Mouse (Mus musculus): ENCODE measurements around the gene Tcap. TPM values are rescaled to one million over a fixed set of nuclear protein-coding genes. Genes with fewer than 3 reads are reported as not detected.

The Tcap gene
- 0.82 TPM in 1 of 2 replicates, not detected in the other for polyA plus RNA-seq (2012; ENCODE audit: insufficient read depth, low replicate concordance)

GRCm38 (mm10) chr11:98383261-98384030 is at the start of gene Tcap:
Tcap (plus strand) TSS chr11:98383811.
- Histone ChIP-seq H3K4me3 (replicated peaks) (no peak within 1 kb of the TSS), H3K4me1 (peaks cover 5% of the 10 kb centered on the region; the same call in 1 of the 2 replicates), H3K9me3 (no peaks in the 10 kb centered on the region), H3K27me3 (replicated peaks) (peaks cover 54% of the 10 kb centered on the region), H3K36me3 (replicated peaks; ENCODE audit: low read length) (peaks cover 34% of the 10 kb centered on the region)
- TF ChIP-seq GATA1 (IDR thresholded peaks at IDR 0.05; ENCODE audit: borderline replicate concordance, low read length) (no peak), FLI1 (IDR thresholded peaks at IDR 0.05; ENCODE audit: low read length) (no peak)

DNA sequence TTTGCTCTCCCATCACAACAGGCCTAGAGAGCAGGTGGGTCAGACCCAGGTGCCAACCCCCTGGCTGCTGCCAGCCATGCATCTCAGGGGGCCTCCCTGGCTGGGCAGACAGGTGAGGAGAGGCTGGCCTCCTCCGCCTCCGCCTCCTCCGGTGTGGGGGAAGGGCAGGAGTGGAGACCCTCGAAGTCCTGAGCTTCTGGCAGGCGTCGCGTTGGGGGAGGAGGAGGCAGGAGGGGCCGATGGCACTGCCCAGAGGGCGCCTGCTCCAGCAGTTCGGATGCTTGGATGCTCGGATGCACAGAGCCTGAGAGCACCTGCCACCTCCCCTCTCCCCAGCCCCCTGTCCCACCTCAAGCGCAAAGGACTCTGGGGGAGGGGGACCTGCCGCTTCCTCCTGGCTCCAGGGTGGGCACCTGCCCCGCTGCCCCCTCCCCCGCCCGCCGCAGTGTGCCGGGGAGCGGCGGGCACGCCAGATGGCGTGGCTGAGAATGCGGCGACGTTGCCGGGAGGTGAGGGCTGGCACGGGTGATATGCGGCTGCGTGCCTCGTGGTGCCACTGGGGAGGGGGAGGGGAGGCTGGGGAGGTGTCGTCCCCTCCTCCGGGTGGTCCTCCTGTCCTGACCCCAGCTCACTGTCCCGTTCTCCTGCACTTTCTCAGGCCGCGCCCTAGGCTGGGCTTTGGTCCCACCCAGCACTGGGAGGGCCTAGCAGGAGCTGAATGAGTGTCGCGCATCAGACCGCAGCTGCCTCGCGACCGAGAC is 49.5 kb upstream of the Tcap start:
- no peaks in the 10 kb centered on the region for H3K36me3 ChIP-seq (replicated peaks; ENCODE audit: low read length)
- peaks cover 100% of the 10 kb centered on the region for H3K27me3 ChIP-seq (replicated peaks)
- peaks cover 26% of the 10 kb centered on the region for H3K4me1 ChIP-seq
- H3K4me3 ChIP-seq (replicated peaks), result peak overlapping the region; percentile 74
- no peak for TF ChIP-seq FLI1 (IDR thresholded peaks at IDR 0.05; ENCODE audit: low read length)
- TF ChIP-seq GATA1 (IDR thresholded peaks at IDR 0.05; ENCODE audit: borderline replicate concordance, low read length), result no peak
- H3K9me3 ChIP-seq, result no peaks in the 10 kb centered on the region; the same call in 1 of the 2 replicates

DNA sequence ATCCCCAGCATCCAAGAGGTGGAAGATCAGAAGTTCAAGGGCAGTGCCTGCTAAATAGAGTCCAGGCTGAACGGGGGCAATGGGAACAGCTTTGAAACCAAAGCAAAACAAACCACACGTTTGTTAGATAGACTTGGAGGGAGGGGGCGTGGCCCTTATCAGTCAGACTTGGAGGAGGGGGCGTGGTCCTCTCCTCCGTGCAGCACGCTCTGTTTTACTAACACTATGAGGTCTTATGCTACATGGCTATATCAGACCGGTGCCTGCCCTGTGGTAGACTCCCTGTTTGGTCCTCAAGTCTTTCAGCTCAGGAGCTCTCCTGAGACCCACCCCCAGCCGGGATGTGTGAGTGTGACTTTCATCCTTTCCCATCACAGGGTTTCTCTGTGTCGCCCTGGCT is 48.4 kb upstream of the Tcap start:
- Histone ChIP-seq H3K4me3 (replicated peaks) (no peak overlapping the region), H3K27me3 (replicated peaks) (peaks cover 100% of the 10 kb centered on the region), H3K36me3 (replicated peaks; ENCODE audit: low read length) (no peaks in the 10 kb centered on the region), H3K9me3 (no peaks in the 10 kb centered on the region; the same call in 1 of the 2 replicates), H3K4me1 (peaks cover 26% of the 10 kb centered on the region)
- TF ChIP-seq GATA1 (IDR thresholded peaks at IDR 0.05; ENCODE audit: borderline replicate concordance, low read length) (no peak), FLI1 (IDR thresholded peaks at IDR 0.05; ENCODE audit: low read length) (no peak)

DNA sequence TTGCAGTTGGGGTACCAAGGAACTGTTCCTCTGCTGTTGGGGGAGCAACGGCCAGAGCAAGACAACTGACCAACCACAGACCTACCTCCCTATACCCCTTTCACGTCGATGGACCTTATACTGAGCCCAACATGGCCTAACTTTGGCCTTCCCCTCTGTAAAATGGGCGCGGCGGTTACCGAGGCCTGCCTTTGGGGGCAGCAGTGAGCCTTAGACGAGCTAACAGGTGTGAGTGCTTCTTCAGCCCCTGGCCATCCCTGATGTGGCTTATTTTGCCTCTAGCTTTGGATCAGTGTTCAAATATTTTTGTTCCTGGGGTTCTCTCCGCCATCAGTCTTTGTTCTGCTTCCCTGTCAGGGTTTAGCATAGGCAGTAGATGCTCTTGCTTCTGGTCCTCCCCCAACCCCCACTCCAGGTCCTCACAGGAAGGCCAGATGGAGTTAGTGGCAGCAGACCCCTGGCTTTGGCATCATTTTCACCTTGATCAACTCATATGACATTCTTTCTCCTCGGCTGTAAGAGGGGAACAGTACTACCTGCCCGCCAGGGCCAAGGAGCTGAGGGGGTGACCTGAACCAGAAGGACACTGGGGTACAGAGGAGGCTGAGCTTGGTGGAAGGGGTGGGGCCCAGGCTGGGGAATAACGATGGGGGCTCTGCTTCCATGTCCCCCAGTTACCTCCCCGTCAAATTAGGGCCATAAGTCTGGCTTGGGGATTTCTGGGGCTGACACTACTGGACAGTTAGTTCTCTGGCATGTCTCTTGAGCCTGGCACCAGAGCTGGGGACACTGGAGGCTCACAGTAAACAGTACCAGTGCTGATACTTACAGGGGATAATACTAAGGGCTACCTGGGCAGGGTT is 47.1 kb upstream of the Tcap start:
- TF ChIP-seq FLI1 (IDR thresholded peaks at IDR 0.05; ENCODE audit: low read length), result no peak
- no peak for TF ChIP-seq GATA1 (IDR thresholded peaks at IDR 0.05; ENCODE audit: borderline replicate concordance, low read length)
- H3K4me3 ChIP-seq (replicated peaks), result no peak overlapping the region
- no peaks in the 10 kb centered on the region for H3K36me3 ChIP-seq (replicated peaks; ENCODE audit: low read length)
- H3K27me3 ChIP-seq (replicated peaks), result peaks cover 97% of the 10 kb centered on the region
- peaks cover 26% of the 10 kb centered on the region for H3K4me1 ChIP-seq
- no peaks in the 10 kb centered on the region; the same call in 1 of the 2 replicates for H3K9me3 ChIP-seq

DNA sequence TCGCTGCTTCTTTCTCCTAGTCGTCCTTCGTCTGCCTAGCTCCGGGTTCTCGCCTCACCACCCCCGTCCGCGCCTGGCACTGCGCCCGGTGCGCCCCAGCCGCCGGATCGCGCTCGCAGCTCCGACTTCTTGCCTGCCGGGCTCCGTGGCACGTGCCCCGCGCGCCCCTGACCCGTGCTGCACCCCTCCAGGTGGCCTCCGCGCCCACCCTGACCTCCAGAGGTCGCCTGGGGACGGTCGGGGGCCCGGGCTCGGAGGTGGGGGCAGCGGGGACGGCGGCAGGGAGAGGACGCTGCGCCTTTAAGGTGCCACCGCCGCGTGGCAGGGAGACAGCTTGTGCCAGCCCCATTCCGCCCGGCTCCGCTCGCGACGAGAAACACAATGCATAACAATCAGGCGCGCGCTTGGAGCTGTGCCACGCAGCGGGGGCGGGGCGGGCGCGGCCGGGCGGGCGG is 45.1 kb upstream of the Tcap start:
- TF ChIP-seq FLI1 (IDR thresholded peaks at IDR 0.05; ENCODE audit: low read length) (no peak), GATA1 (IDR thresholded peaks at IDR 0.05; ENCODE audit: borderline replicate concordance, low read length) (no peak)
- peaks cover 92% of the 10 kb centered on the region for H3K27me3 ChIP-seq (replicated peaks)
- peak overlapping the region; percentile 76 for H3K4me3 ChIP-seq (replicated peaks)
- H3K9me3 ChIP-seq, result no peaks in the 10 kb centered on the region
- no peaks in the 10 kb centered on the region for H3K36me3 ChIP-seq (replicated peaks; ENCODE audit: low read length)
- peaks cover 37% of the 10 kb centered on the region for H3K4me1 ChIP-seq

DNA sequence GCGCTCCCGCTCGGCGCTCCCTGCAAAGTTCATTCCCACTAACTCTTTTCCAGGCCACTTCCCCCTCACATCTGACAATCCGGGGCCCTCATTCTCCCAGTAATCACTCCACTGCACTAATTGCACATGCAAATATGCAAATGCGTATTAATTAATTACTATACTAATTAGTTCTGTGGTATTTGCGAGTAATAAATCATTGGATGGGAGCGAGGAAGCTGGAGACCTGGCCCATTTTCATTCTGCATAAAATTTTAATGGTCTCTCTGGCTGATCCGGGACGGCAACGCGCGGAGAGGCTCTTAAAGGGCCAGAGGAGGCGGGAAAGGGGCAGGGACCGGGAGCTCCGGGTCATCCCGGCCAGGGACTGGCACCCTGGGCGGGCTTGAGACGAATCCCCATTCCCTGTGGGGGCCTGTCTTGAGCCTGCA is 44.5 kb upstream of the Tcap start:
- Histone ChIP-seq H3K27me3 (replicated peaks) (peaks cover 92% of the 10 kb centered on the region), H3K36me3 (replicated peaks; ENCODE audit: low read length) (no peaks in the 10 kb centered on the region), H3K9me3 (no peaks in the 10 kb centered on the region), H3K4me1 (peaks cover 36% of the 10 kb centered on the region), H3K4me3 (replicated peaks) (no peak overlapping the region)
- TF ChIP-seq GATA1 (IDR thresholded peaks at IDR 0.05; ENCODE audit: borderline replicate concordance, low read length), result no peak
- TF ChIP-seq FLI1 (IDR thresholded peaks at IDR 0.05; ENCODE audit: low read length), result no peak

- Histone ChIP-seq H3K4me3 (replicated peaks) (no peak overlapping the region), H3K9me3 (no peaks in the 10 kb centered on the region), H3K36me3 (replicated peaks; ENCODE audit: low read length) (no peaks in the 10 kb centered on the region), H3K27me3 (replicated peaks) (peaks cover 89% of the 10 kb centered on the region), H3K4me1 (peaks cover 29% of the 10 kb centered on the region)
- no peak for TF ChIP-seq FLI1 (IDR thresholded peaks at IDR 0.05; ENCODE audit: low read length)
- TF ChIP-seq GATA1 (IDR thresholded peaks at IDR 0.05; ENCODE audit: borderline replicate concordance, low read length), result no peak
Measured at GRCm38 (mm10) chr11:98339679-98340287, 43.8 kb upstream of the Tcap start.

DNA sequence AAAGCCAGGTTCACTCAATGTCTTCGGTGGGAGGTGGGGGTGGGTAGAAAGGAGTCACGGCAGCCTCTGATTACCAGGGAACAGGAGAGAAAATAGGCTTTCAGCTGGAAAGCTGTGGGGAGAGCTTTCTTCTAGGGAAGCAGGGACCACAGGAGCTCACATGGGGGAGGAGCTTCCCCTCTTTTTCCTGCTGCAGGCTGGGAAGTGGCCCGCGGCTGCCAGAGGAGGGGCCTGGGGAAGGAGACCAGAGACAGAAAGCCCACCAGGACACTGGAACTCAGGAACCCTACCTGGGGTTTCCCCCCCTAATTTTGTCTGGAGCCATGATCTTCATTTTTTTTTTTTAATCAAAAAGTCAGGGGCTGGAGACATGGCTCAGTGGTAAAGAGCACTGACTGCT is 43.0 kb upstream of the Tcap start:
- no peak for TF ChIP-seq GATA1 (IDR thresholded peaks at IDR 0.05; ENCODE audit: borderline replicate concordance, low read length)
- TF ChIP-seq FLI1 (IDR thresholded peaks at IDR 0.05; ENCODE audit: low read length), result no peak
- peaks cover 28% of the 10 kb centered on the region for H3K4me1 ChIP-seq
- H3K27me3 ChIP-seq (replicated peaks), result peaks cover 85% of the 10 kb centered on the region
- H3K36me3 ChIP-seq (replicated peaks; ENCODE audit: low read length), result no peaks in the 10 kb centered on the region
- H3K4me3 ChIP-seq (replicated peaks), result no peak overlapping the region
- no peaks in the 10 kb centered on the region for H3K9me3 ChIP-seq

- H3K36me3 ChIP-seq (replicated peaks; ENCODE audit: low read length), result no peaks in the 10 kb centered on the region
- no peaks in the 10 kb centered on the region for H3K9me3 ChIP-seq
- TF ChIP-seq GATA1 (IDR thresholded peaks at IDR 0.05; ENCODE audit: borderline replicate concordance, low read length) (no peak), FLI1 (IDR thresholded peaks at IDR 0.05; ENCODE audit: low read length) (no peak)
- H3K4me3 ChIP-seq (replicated peaks), result no peak overlapping the region
- peaks cover 83% of the 10 kb centered on the region for H3K27me3 ChIP-seq (replicated peaks)
- H3K4me1 ChIP-seq, result peaks cover 30% of the 10 kb centered on the region
Measured at GRCm38 (mm10) chr11:98341174-98341573, 42.4 kb upstream of the Tcap start.

Data from megakaryocyte, embryonic 14.5 days (primary cell).